Mouse (Mus musculus): Measurements from ENCODE around the gene Pip5k1b.

The Pip5k1b gene

DNA sequence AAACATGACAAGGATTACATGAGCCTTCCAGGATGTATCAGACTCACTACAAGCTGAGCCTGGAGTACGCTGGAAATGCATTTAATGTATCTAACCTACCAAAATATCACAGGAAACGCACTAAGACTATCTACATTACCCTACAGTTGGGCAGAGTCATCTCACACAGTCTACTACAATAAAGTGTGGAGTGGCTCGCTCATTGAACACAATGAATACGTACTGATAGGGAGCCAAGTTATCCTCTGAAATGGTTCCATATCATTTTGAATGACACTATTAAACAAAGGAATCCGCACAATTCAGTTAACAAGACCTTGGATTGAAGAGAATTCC, 28.1 kb downstream of the Pip5k1b start:
- Histone ChIP-seq H3K27me3 (ENCODE audit: insufficient read depth, low read length) (no peaks in the 10 kb centered on the region), H3K4me3 (replicated peaks; ENCODE audit: low read length) (no peak overlapping the region), H3K9me3 (ENCODE audit: low read length) (no peaks in the 10 kb centered on the region), H3K4me1 (replicated peaks; ENCODE audit: low read depth, low read length) (peaks cover 17% of the 10 kb centered on the region), H3K36me3 (ENCODE audit: insufficient read depth, low read length) (no peaks in the 10 kb centered on the region)
- no peak for TF ChIP-seq NANOG (IDR thresholded peaks at IDR 0.05; ENCODE audit: borderline replicate concordance, low read length)
- no peak for TF ChIP-seq POU5F1 (IDR thresholded peaks at IDR 0.05; ENCODE audit: borderline replicate concordance, low read length)
- TF ChIP-seq CTCF (conservative IDR thresholded peaks at IDR 0.05; ENCODE audit: low read length), result no peak

DNA sequence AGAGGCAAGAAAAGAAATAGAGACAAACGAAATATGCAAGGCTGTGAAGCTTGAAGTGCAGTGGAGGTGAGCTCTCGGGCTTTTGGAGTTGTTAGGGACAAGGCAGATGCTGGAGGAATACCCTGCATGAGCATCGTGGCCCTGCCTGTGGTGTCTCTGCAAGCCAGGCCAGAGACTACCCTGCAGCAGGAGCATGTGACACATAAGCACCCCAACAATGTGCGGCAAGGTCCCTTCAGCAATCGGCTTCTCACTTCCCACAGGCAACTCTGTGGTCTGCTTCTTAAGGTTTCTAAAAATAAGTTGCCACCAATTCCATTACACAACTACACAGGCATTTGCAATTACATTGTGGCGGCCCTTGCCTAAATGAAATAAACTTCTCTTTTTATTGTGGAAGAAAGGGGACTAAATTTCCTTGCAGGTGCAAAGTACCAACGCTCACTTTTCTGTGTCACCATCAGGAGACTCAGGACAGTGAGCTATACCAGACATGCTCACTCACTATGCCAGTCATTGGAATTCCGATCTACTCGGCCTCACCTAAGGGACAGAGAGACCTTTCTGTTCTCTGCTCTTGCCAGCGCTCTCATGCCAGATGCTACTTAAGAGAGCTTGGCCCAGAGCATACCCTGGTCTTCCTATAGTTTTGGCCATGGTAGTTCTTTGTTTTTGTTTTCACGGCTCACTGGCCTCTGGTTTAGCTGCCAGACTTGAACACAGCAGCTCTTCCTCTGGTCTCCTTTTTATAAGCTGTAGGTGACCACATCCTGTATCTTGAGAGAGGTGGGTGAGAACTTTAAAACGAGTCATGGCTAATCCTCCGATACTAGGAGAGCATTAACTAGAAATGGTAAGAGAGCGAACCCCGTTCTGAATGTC, 28.7 kb downstream of the Pip5k1b start:
- TF ChIP-seq NANOG (IDR thresholded peaks at IDR 0.05; ENCODE audit: borderline replicate concordance, low read length) (no peak), CTCF (conservative IDR thresholded peaks at IDR 0.05; ENCODE audit: low read length) (no peak), POU5F1 (IDR thresholded peaks at IDR 0.05; ENCODE audit: borderline replicate concordance, low read length) (no peak)
- H3K9me3 ChIP-seq (ENCODE audit: low read length), result no peaks in the 10 kb centered on the region

DNA sequence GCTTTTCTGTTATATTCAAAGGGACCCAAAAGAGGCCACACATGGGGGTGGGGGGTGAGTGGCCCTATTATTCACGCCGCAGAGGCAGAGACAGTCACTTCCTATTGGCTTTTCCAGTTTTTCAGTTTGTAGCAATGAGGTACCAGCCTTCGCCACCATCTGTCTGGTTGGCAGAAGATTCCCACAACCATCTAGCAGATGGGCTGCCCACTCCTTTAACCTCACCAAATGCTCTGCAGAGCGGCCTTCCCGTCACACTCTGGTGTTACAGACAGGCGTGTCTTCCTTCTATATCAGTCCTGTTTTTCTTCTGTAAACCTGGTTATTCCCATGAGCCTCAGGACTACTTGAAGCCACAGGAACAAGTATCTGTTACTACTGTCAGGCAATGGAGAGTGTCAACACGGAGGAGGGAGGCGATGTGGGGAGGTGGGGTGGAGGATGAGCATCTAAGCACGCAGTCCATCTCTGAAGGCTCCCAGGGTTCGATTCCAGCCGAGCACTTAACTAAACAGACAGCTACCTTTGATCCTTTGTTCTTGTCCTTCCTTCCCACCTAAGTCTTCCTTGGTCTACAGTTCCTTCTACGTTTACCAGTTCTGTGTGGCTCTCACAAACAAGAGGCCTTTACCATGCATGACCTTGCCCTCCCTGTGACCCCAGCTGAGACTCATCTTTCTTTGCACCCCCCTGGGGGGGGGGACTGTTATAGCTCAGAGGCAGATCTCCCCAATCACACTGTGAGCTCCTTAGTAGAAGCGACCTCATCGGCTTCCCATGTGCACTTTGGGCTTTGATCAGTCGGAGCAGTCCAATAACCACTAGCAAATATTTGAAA, 32.0 kb downstream of the Pip5k1b start:
- TF ChIP-seq NANOG (IDR thresholded peaks at IDR 0.05; ENCODE audit: borderline replicate concordance, low read length), result no peak
- TF ChIP-seq CTCF (conservative IDR thresholded peaks at IDR 0.05; ENCODE audit: low read length), result no peak
- TF ChIP-seq POU5F1 (IDR thresholded peaks at IDR 0.05; ENCODE audit: borderline replicate concordance, low read length), result no peak
- Histone ChIP-seq H3K27me3 (ENCODE audit: insufficient read depth, low read length) (no peaks in the 10 kb centered on the region), H3K4me1 (replicated peaks; ENCODE audit: low read depth, low read length) (peaks cover 19% of the 10 kb centered on the region), H3K36me3 (ENCODE audit: insufficient read depth, low read length) (no peaks in the 10 kb centered on the region), H3K4me3 (replicated peaks; ENCODE audit: low read length) (no peak overlapping the region), H3K9me3 (ENCODE audit: low read length) (no peaks in the 10 kb centered on the region)

More for the DNA sequence above, 28.7 kb downstream of the Pip5k1b start:
- H3K36me3 ChIP-seq (ENCODE audit: insufficient read depth, low read length), result no peaks in the 10 kb centered on the region
- H3K27me3 ChIP-seq (ENCODE audit: insufficient read depth, low read length), result no peaks in the 10 kb centered on the region
- H3K4me1 ChIP-seq (replicated peaks; ENCODE audit: low read depth, low read length), result peaks cover 17% of the 10 kb centered on the region
- no peak overlapping the region for H3K4me3 ChIP-seq (replicated peaks; ENCODE audit: low read length)

DNA sequence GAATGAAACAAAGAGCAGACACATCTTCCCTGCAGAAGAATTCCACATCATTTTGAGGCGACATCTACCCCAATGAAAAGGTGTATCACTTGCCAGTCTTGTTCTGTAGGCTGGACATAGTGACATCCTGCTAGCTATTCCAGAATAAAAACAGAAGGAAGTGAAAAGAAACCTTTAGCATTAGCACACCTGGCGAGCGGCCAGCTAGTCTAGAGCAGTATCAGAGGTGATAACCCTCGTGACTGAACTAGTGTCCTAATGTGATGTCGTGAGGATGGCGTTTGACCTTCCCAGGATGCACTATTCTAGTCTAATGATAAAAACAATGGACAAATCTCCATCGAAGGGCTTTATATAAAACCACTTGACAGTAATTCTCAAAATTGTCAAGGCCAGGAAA, 33.7 kb downstream of the Pip5k1b start:
- no peak overlapping the region for H3K4me3 ChIP-seq (replicated peaks; ENCODE audit: low read length)
- H3K4me1 ChIP-seq (replicated peaks; ENCODE audit: low read depth, low read length), result peaks cover 16% of the 10 kb centered on the region
- no peak for TF ChIP-seq POU5F1 (IDR thresholded peaks at IDR 0.05; ENCODE audit: borderline replicate concordance, low read length)
- no peak for TF ChIP-seq NANOG (IDR thresholded peaks at IDR 0.05; ENCODE audit: borderline replicate concordance, low read length)
- TF ChIP-seq CTCF (conservative IDR thresholded peaks at IDR 0.05; ENCODE audit: low read length), result no peak
- H3K9me3 ChIP-seq (ENCODE audit: low read length), result no peaks in the 10 kb centered on the region
- H3K27me3 ChIP-seq (ENCODE audit: insufficient read depth, low read length), result no peaks in the 10 kb centered on the region
- no peaks in the 10 kb centered on the region for H3K36me3 ChIP-seq (ENCODE audit: insufficient read depth, low read length)

DNA sequence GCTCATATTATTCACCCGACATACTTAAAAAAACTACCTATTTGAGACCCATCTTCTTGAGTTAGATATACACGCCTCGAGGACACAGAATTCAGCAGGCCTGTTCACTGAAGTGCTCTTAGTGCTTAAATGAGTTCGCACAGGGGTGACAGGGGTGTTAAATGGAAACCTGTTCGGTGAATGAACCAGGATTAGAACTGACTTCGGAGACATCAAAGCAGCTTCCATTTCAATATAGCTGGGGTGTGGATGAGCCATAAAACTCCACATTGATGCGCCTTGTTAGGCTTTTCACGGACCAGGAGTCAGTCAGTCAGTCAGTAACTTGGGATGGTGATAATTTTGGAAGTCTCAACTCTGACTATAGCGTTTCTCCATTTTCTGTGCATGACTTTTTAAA, 34.5 kb downstream of the Pip5k1b start:
- no peaks in the 10 kb centered on the region for H3K36me3 ChIP-seq (ENCODE audit: insufficient read depth, low read length)
- no peaks in the 10 kb centered on the region for H3K27me3 ChIP-seq (ENCODE audit: insufficient read depth, low read length)
- H3K4me1 ChIP-seq (replicated peaks; ENCODE audit: low read depth, low read length), result peaks cover 16% of the 10 kb centered on the region
- no peak overlapping the region for H3K4me3 ChIP-seq (replicated peaks; ENCODE audit: low read length)
- TF ChIP-seq CTCF (conservative IDR thresholded peaks at IDR 0.05; ENCODE audit: low read length) (no peak), NANOG (IDR thresholded peaks at IDR 0.05; ENCODE audit: borderline replicate concordance, low read length) (no peak), POU5F1 (IDR thresholded peaks at IDR 0.05; ENCODE audit: borderline replicate concordance, low read length) (no peak)
- no peaks in the 10 kb centered on the region for H3K9me3 ChIP-seq (ENCODE audit: low read length)

DNA sequence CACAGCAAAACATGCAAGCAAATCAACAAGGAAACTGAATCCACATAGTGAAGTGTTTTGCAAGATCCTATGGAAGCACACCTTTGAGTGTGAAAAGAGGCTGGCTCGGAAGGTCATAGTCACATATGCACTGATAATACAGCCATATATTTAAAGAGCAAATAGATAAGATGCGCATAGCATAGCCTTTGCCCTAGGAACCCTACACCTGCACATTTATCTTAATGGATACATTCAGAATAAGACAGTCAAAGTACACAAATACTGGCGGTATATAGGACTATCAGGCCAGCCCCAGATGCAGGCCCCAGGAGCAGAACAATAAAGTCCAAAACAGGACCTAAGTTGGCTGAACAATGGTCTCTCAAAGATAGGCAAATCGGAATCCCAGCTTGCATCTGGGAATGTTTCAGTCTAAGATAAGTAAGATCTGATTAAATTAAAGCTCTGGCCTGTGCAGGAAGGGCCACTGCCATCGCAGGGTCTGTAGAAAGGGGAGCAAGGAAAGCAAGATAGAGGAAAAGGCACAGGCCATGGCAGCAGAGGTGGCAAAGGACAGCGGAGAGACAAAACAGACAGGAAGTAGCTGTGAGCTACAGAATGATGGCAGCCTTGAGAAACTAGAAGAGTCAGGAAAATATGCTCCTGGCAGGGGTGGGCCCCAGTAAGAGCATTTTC, 35.8 kb downstream of the Pip5k1b start:
- TF ChIP-seq CTCF (conservative IDR thresholded peaks at IDR 0.05; ENCODE audit: low read length) (no peak), POU5F1 (IDR thresholded peaks at IDR 0.05; ENCODE audit: borderline replicate concordance, low read length) (no peak), NANOG (IDR thresholded peaks at IDR 0.05; ENCODE audit: borderline replicate concordance, low read length) (no peak)
- H3K27me3 ChIP-seq (ENCODE audit: insufficient read depth, low read length), result no peaks in the 10 kb centered on the region
- H3K36me3 ChIP-seq (ENCODE audit: insufficient read depth, low read length), result no peaks in the 10 kb centered on the region
- H3K4me3 ChIP-seq (replicated peaks; ENCODE audit: low read length), result no peak overlapping the region
- no peaks in the 10 kb centered on the region for H3K9me3 ChIP-seq (ENCODE audit: low read length)
- peaks cover 16% of the 10 kb centered on the region for H3K4me1 ChIP-seq (replicated peaks; ENCODE audit: low read depth, low read length)

DNA sequence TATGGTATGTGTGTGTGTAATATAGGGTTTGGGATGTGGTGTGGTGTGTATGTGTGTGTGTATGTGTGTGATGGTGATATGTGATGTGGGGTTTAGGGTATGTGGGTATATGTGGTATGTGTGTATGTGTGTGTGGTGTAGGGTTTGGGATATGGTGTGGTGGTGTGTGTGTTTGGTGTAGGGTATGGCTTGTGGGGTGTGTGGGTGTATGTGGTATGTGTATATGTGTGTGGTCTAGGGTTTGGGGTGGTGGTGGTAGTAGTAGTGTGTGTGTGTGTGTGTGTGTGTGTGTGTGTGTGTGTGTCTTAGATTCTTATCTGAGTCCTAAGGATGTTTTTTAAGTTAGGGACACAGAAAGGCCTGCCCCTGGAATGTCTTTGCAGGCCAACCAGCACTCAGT, 37.3 kb downstream of the Pip5k1b start:
- Histone ChIP-seq H3K4me1 (replicated peaks; ENCODE audit: low read depth, low read length) (peaks cover 3% of the 10 kb centered on the region), H3K9me3 (ENCODE audit: low read length) (no peaks in the 10 kb centered on the region), H3K36me3 (ENCODE audit: insufficient read depth, low read length) (no peaks in the 10 kb centered on the region), H3K27me3 (ENCODE audit: insufficient read depth, low read length) (no peaks in the 10 kb centered on the region), H3K4me3 (replicated peaks; ENCODE audit: low read length) (no peak overlapping the region)
- TF ChIP-seq CTCF (conservative IDR thresholded peaks at IDR 0.05; ENCODE audit: low read length), result no peak
- no peak for TF ChIP-seq POU5F1 (IDR thresholded peaks at IDR 0.05; ENCODE audit: borderline replicate concordance, low read length)

DNA sequence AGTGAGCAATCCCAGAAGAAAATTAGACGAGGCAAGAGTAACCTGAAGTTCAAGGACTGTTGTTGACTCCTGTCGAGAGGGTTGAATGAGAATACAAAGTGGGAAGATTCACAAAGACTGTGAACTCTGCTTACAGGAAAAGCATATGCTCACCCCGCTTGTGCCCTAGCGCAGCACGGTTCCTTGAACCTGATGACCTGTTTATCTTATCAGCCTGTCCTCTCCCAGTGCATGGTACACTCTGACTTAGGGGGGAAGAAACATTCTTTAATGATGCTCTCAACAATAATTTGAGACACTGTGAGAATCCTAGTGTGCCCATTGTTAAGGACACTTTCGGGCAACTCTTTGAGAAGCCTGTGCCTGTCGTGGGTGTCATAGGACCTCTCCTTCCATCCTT, 38.6 kb downstream of the Pip5k1b start:
- Histone ChIP-seq H3K36me3 (ENCODE audit: insufficient read depth, low read length) (no peaks in the 10 kb centered on the region), H3K27me3 (ENCODE audit: insufficient read depth, low read length) (no peaks in the 10 kb centered on the region), H3K4me3 (replicated peaks; ENCODE audit: low read length) (no peak overlapping the region), H3K4me1 (replicated peaks; ENCODE audit: low read depth, low read length) (0 out of 2 replicates have a peak, but pooled peaks cover 2% of the 10 kb centered on the region), H3K9me3 (ENCODE audit: low read length) (no peaks in the 10 kb centered on the region)
- TF ChIP-seq POU5F1 (IDR thresholded peaks at IDR 0.05; ENCODE audit: borderline replicate concordance, low read length) (no peak), NANOG (IDR thresholded peaks at IDR 0.05; ENCODE audit: borderline replicate concordance, low read length) (no peak), CTCF (conservative IDR thresholded peaks at IDR 0.05; ENCODE audit: low read length) (no peak)

All from E14TG2a.4 (cell line).